Mouse (Mus musculus): ENCODE measurements around the gene Tspan4.

Tspan4 gene

GRCm38 (mm10) chr7:141461521-141462332, 13.3 kb upstream of the Tspan4 start:
- peak; percentile 66 to 70 for DNase-seq

- DNase-seq: peak; percentile 65 to 88
Observed at GRCm38 (mm10) chr7:141462333-141462821, 12.7 kb upstream of the Tspan4 start.

DNA sequence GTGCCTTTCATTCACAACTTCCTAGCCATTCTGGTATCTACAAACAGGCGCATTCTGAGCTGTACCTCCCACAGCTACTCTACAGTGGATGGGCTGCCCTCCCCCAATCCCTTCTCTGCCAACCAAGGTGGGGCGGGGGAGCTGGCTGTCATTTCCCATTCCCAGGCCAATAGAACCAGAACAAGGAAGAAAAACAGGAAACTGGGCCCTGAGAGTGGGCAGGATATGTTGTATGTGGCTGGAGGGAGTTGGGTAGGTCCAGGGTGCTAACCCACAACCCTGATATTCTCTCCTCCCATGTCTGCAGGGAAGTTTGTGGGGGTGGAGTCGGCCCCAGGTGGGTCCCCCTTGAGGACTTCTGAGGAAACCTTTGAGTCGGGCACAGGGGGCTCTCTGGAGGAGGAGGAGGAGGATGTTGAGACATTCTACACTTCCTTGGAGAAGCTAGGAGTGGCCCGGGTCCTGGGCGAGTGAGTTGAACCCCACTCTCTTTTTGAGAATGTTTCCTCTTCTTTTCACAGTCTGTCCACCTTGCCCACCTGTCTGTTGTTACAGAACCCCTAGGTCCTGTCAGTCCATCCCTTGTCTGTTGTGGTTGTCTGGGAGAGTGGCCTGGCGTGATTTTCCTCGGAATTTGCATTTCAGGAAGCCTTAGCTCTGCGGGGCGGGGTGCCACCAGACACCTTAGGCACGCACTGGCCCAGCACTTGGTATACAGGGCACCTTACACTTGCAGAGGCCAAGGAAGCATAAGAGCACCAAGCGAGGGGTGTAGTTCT, 11.0 kb upstream of the Tspan4 start:
- peak; percentile 83 to 88 for DNase-seq

DNA sequence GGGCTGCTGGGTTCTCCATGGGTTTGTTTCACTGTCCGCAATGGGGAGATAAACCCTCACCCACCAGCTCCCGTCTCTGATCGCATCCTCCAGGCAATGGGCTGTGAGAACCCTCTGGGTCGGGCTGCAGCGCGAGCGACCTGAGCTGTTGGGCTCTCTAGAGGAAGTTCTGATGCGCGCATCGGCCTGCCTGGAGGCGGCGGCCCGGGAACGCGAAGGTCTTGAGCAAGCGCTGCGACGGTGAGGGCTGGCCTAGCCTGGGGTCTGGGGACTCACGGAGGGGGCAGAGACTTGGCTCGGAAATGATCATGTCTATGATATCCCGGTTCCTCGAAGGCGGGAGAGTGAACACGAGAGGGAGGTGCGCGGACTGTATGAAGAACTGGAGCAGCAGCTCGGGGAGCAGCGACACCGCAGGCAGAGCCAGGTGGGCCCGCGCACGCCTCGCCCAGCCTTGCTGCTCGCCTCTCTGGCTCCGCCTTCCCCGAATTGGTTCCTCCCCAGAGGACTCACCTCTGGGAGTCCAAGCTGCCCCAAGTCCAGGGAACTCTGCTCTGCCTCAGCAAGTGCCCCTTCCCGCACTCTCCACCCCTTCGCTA, 10.3 kb upstream of the Tspan4 start:
- peak; percentile 62 to 71 for DNase-seq

GRCm38 (mm10) chr7:141465388-141466044, 9.5 kb upstream of the Tspan4 start:
- DNase-seq: peak in 1 of 2 experiments; percentile 62

GRCm38 (mm10) chr7:141466045-141466394, 9.0 kb upstream of the Tspan4 start:
- DNase-seq: peak in 1 of 2 experiments; percentile 57

DNA sequence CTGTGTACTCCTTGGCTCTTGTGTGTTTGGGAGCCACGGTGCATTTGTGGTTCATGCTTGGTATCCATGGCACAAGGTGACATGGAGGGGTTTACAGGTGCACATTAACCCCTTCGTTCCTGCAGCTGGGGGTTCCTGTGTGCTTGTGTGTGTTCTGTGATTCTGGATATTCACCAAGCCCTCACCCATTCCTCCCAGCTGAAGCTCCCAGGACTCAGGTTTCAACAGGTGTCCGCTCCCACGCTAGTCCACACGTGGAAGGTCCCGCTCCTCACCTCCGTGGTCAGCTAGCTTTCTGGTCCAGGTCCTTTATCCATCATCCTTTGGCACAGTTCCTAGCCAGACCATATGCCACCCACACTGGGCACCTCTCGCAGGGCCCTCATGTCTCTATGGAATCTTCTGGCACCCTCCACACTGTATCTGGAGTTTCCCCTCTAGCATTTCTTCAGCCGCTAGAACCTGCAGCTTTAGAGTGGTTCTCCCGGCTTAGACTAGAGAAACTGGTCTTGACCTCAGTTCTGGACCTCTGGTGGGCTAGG, 8.4 kb upstream of the Tspan4 start:
- DNase-seq: peak in 1 of 2 experiments; percentile 31

DNA sequence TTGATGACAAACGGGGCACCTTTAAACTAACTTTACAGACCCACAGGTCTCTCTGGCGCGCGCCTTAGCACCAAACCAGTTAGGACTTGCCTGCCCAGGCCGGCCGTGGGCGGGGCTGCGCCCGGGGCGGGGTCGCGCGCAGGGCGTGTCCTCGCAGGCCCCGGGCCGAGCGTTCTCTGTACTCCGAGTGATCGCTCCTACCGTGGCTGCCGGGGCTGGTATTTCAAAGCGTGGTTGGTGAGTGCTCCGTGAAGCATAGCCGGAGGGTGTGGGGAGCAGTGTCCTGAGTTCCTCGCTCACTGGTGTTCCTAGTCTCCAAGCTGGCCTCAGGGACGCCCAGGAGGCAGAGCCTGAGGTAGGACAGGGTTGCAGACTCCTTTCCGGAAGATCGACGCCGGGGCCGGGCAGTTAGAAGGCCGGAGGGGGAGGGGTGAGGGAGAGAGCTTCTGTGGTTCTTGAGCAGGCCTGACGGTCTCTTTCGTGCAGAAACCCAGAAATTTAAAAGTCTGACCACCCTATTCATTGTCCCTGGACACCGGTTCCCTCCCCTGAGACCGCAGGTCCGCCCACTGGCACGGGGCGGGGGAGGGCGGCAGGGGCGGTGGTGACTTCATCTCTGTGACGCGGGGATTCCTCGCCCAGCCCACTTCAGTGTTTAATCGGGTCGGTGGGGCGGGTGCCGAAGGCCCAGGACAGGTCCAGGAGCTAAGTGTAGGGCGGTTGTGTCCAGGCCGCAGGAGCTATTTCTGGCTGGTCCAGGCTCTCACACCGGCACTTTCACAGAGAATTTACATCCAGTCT, 7.6 kb upstream of the Tspan4 start, which contains the start of gene Cd151:
Cd151 (plus strand) TSS at position 163 of the 801 bp plus-strand sequence.
- peak; percentile 93 to 96 for DNase-seq

DNA sequence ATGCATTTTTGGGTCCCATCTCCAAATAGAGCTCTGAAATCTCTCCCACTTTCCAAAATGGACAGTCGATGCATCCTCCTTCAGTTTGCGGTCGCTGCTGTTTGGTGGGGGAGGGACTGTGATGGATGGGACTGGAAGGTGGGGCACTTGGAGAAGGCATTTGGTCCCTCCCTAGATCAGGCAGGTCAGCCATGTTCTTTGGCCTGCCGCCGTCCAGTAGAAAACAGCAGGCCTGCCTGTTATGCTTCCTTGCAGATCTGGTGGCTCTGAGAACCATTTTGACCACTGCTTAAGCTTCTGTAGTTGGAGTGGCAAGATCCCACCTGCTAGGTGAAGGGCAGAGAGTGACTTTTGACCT, 6.9 kb upstream of the Tspan4 start:
- DNase-seq: peak in 1 of 2 experiments; percentile 62

DNA sequence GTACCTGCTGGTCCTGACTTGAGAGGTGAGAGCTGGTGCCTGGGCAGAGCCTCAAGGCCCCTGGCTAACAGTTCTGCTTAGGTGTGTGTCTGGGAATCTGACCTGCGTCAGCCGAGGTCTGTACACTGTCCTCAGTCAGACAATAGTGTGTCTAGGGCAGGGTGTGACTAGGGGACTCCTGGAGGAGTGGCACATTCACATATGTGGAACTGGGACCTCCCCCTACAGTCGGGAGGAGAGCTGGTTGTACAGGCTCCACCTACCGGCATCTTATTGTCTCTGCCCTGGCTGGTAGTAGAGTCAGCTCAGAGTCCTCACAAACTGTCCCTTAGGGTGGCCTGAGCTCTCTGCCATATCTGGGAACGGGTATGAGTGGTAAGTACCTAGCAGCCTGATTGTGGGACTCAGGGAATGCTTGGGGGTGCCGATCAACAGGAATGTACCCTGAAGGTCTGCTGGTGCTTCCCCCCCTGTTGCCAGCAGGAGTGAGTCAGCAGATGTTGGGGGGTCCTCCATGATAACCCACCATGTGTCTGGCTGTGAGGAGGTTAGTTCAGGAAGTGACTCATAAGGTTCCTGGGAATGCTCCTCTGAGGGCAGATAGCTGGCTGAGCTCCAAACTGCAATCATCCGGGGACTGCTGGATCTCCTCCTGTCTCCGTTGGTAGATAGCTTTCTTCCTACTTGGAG, 6.4 kb upstream of the Tspan4 start:
- DNase-seq: peak; percentile 81 to 84

GRCm38 (mm10) chr7:141469352-141469751, 5.7 kb upstream of the Tspan4 start:
- DNase-seq: no peak

- no peak for DNase-seq
Observed at GRCm38 (mm10) chr7:141469901-141470636, 5.0 kb upstream of the Tspan4 start.

- no peak for DNase-seq
Observed at GRCm38 (mm10) chr7:141470637-141470944, 4.4 kb upstream of the Tspan4 start.

DNA sequence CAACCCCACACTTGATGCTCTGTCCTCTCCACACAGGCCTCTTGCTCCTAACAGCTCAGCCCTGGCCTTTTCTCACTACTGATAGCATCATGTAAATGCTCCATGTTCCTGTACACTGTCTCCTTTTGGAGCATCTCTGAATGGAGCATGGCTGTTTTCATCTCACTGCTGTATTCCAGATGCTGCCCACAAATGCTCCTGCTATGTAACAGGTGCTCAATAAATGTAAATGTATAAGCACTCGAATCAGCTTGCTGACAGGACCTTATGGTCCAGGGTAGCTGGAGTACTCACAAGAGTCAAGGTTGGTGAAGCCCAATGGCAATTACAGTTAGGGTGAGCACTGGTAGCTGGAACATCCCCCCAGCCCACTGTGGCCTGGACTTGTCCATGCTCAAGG, 3.8 kb upstream of the Tspan4 start:
- no peak for DNase-seq

GRCm38 (mm10) chr7:141472226-141472625, 2.8 kb upstream of the Tspan4 start:
- no peak for DNase-seq

DNA sequence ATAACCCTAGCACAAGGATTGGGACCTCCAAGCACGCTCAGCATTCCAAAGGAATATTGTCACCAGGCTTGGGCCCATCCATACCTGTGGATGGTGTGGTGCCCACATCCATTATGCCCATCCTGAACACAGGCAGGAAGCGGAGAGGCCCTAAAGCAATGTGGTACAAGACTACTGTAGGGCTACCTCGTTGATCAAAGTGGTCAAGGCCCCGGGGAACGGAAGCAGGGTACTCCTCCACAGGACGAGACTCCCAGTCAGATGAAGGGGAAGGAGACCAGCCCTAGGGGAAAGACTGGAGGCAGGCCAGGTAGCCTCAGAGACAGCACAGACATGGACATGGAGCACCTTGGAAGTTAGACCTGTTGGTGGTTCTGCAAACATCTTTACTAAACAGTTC, 2.3 kb upstream of the Tspan4 start:
- no peak for DNase-seq

DNA sequence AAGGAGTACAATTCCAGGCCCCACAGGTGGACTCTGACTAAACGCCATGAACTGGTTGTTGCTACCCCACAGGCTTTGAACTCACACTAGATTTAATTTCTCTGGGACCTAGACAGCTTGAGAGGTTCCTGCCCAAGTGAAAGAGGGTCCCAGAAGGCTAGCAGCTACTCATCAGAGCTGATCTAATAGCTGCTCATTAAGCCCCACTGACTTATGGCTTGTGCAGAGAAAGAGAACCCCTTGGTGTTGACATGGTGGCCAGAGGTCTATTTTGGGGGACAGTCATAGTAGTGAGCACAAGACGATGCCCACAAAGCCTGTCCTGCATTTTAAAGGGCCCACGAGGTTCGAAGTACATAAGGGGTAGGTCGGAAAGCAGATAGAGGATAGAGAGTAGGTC, 880 bp upstream of the Tspan4 start:
- DNase-seq: no peak

GRCm38 (mm10) chr7:141475805-141476158, 742 bp downstream of the Tspan4 start:
- DNase-seq: no peak

- DNase-seq: peak; percentile 91 to 93
Observed at GRCm38 (mm10) chr7:141476226-141476980, 1.4 kb downstream of the Tspan4 start.

GRCm38 (mm10) chr7:141476981-141477370, 1.9 kb downstream of the Tspan4 start:
- DNase-seq: peak; percentile 61 to 74

Measured in lung, postnatal 4 days (tissue).